Mouse (Mus musculus) ES-E14 (cell line): Measurements from ENCODE around the gene Eif5a. TPM values are rescaled to one million over a fixed set of nuclear protein-coding genes. Genes with fewer than 3 reads are reported as not detected.
A peak's percentile ranks its signal among the peaks of the same experiment; 100 is the strongest.
"Not testable (repeated sequence)": the region's sequence is repeated elsewhere in the genome, so short reads cannot be mapped to it uniquely, and the experiment has no call there.

Source experiments
- DNase-seq: peaks from one replicate; pipeline ENCODE4 v3.0.0-alpha.2; 2013; ENCODE audit warnings: low read depth, low spot score
- H3K27ac ChIP-seq: 2 replicates; pipeline ENCODE4 v1.5.1; 2012; ENCODE audit warnings: low read depth, mild to moderate bottlenecking, low read length, moderate library complexity, mixed read lengths; ENCODE audit not compliant: poor library complexity, insufficient read depth, severe bottlenecking
- H3K36me3 ChIP-seq: 2 replicates; pipeline ENCODE4 v1.6.1; 2012; ENCODE audit warnings: mild to moderate bottlenecking, low read length, moderate library complexity, mixed read lengths; ENCODE audit not compliant: control insufficient read depth, poor library complexity, insufficient read depth, severe bottlenecking
- H3K4me1 ChIP-seq, 2 experiments: fragments of 150-350 bp in 1 of 2; sonication (generic) in 1 of 2; 2 replicates each; pipeline ENCODE4 v1.6.1; 2012; ENCODE audit warnings: low read length in 2 of 2, mild to moderate bottlenecking in 1 of 2, mixed read lengths in 1 of 2; ENCODE audit not compliant: control insufficient read depth in 2 of 2, insufficient read depth in 2 of 2, poor library complexity in 1 of 2
- H3K4me3 ChIP-seq, 2 experiments: fragments of 150-350 bp in 1 of 2; sonication (generic) in 1 of 2; 2 replicates each; pipeline ENCODE4 v1.5.1; 2012; ENCODE audit warnings: low read length in 2 of 2, low read depth in 1 of 2, mild to moderate bottlenecking in 1 of 2, mixed read lengths in 1 of 2; ENCODE audit not compliant: insufficient read depth in 1 of 2, poor library complexity in 1 of 2, severe bottlenecking in 1 of 2
- H3K9ac ChIP-seq: 2 replicates; pipeline ENCODE4 v1.6.1; 2012; ENCODE audit warnings: low read depth, mild to moderate bottlenecking, low read length, mixed read lengths; ENCODE audit not compliant: poor library complexity, insufficient read depth, severe bottlenecking
- H3K9me3 ChIP-seq: fragments of 150-350 bp; sonication (generic); 2 replicates; pipeline ENCODE4 v1.6.1; 2012; ENCODE audit warnings: low read depth, mild to moderate bottlenecking, low read length; ENCODE audit not compliant: control insufficient read depth, insufficient read depth
- CHD2 ChIP-seq: IDR thresholded peaks from 2 replicates; pipeline ENCODE4 v1.6.1; 2014; ENCODE audit warnings: mild to moderate bottlenecking, low read depth, low read length, inconsistent platforms
- HCFC1 ChIP-seq: IDR thresholded peaks from 2 replicates; pipeline ENCODE4 v1.6.1; 2012; ENCODE audit warnings: low read length, inconsistent platforms, borderline replicate concordance; ENCODE audit not compliant: insufficient read depth
- MAFK ChIP-seq: IDR thresholded peaks from 2 replicates; pipeline ENCODE4 v1.6.1; 2014; ENCODE audit warnings: mild to moderate bottlenecking, low read depth, low read length, inconsistent platforms; ENCODE audit not compliant: insufficient read depth
- ZC3H11A ChIP-seq: IDR thresholded peaks from 2 replicates; pipeline ENCODE4 v1.6.1; 2012; ENCODE audit warnings: low read depth, mild to moderate bottlenecking, inconsistent platforms, low read length, borderline replicate concordance
- ZNF384 ChIP-seq: IDR thresholded peaks from 2 replicates; pipeline ENCODE4 v1.6.1; 2012; ENCODE audit warnings: low read depth, low read length, inconsistent platforms
- in situ Hi-C, 2 experiments: fragments of 600-800 bp; cut with MboI; formaldehyde crosslinking; loops; one replicate each; pipeline ENCODE4 v1.15.1; 2025; ENCODE audit warnings: low sequenced_read_pairs in 2 of 2, inconsistent platforms in 1 of 2; ENCODE audit not compliant: unreplicated experiment in 2 of 2
- total RNA-seq: library from RNA; depleted of rRNA; stranded (reverse); fragments of 300-350 nt; gene quantifications from 2 replicates; pipeline ENCODE4 v1.2.3, GENCODE M21; 2012

The Eif5a gene
- total RNA-seq, 1 experiment, result 926 TPM

DNA sequence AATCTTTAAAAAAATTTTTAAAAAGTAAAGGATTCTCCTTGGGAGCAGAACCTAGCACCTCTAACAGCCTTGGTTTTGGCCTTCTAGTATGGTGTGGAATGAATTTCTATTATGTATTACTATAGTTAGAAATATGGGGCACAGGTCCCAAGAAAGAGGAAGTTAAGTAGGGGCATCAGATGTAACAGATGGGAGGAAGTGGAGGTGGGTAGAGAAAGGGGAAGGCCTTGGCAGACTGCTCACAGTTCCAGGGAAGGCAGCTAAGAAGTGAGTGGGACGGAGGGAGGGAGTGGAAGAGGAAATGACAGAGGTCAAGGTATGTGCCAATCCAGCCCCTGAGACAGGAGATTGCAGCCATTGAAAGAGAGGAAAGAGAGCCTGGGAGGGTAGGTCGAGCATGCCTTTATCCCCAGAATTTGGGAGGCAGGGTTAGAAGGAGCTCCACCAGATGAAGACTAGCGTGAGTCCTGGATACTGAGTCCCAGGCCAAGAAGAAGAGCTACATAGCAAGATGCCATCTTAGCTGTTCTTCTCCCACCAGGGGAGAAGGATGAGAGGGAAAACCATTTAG is 9.3 kb upstream of the Eif5a start:
- Histone ChIP-seq H3K27ac (no peak overlapping the region), H3K4me1 (no peaks in the 10 kb centered on the region; a peak in 2 of 4 replicates), H3K9ac (no peak overlapping the region), H3K36me3 (no peaks in the 10 kb centered on the region), H3K4me3 (no peak overlapping the region), H3K9me3 (no peaks in the 10 kb centered on the region)
- in situ Hi-C loops, result loop anchor here in 1 of 2 experiments (10.0 kb wide), 1 partner anchor 284 kb away; the partner anchor contains the start of gene Slc16a11
- no peak for TF ChIP-seq ZC3H11A
- TF ChIP-seq MAFK, result no peak
- no peak for TF ChIP-seq ZNF384
- no peak for TF ChIP-seq CHD2
- no peak for TF ChIP-seq HCFC1
- no peak for DNase-seq

DNA sequence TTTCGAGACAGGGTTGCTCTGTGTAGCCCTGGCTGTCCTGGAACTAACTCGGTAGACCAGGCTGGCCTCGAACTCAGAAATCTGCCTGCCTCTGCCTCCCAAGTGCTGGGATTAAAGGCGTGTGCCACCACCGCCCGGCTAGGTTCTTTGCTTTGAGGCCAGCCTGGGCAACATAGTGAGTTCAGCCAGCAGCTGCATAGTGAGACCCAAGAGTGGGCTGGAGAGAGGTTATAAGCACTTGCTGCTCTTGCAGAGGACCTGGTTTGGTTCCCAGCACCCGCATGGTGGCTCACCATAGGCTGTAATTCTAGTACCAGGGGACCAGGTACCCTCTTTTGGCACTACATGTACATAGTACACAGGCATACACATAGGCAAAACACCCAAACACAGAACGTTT is 8.4 kb upstream of the Eif5a start:
- H3K9ac ChIP-seq, H3K4me3 ChIP-seq, H3K9me3 ChIP-seq, H3K27ac ChIP-seq, H3K4me1 ChIP-seq, DNase-seq, H3K36me3 ChIP-seq: not testable (repeated sequence)
- in situ Hi-C loops, result loop anchor here in 1 of 2 experiments (10.0 kb wide), 1 partner anchor 285 kb away; the partner anchor contains the start of gene Slc16a11

GRCm38 (mm10) chr11:69929712-69930111 is 8.0 kb upstream of the Eif5a start:
- in situ Hi-C loops, result loop anchor here in 1 of 2 experiments (10.0 kb wide), 1 partner anchor 285 kb away; the partner anchor contains the start of gene Slc16a11
- TF ChIP-seq ZC3H11A (no peak), MAFK (no peak), CHD2 (no peak), HCFC1 (no peak), ZNF384 (no peak)
- no peak overlapping the region for H3K27ac ChIP-seq

DNA sequence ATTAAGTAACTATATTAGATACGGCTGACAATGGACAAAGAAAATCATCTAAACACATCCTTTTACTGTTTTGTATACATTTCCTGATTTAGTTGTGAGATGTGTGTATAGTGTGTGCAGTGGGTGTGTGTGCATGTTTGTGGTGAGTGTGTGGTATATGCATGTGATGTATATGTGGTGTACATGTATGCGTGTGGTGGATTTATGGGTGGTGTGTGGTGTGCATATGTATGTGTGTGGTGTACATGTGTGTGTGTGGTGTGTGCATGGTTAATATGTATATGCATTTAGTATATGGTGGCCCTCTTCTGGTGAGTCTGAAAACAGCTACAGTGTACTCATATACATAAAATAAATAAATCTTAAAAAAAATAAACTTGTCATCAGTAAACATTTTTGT is 5.7 kb upstream of the Eif5a start:
- H3K36me3 ChIP-seq, result no peaks in the 10 kb centered on the region
- no peak for TF ChIP-seq HCFC1
- no peak for TF ChIP-seq MAFK
- no peak for TF ChIP-seq ZNF384
- TF ChIP-seq CHD2, result no peak
- no peak for TF ChIP-seq ZC3H11A
- no peak overlapping the region for H3K4me3 ChIP-seq
- H3K27ac ChIP-seq, result no peak overlapping the region
- no peaks in the 10 kb centered on the region for H3K9me3 ChIP-seq
- in situ Hi-C loops, result no loop called here
- DNase-seq, result no peak
- H3K4me1 ChIP-seq, result no peaks in the 10 kb centered on the region
- no peak overlapping the region for H3K9ac ChIP-seq

More at GRCm38 (mm10) chr11:69929712-69930111, 8.0 kb upstream of the Eif5a start:
- Histone ChIP-seq H3K4me1 (no peaks in the 10 kb centered on the region), H3K9ac (no peak overlapping the region), H3K4me3 (no peak overlapping the region), H3K9me3 (no peaks in the 10 kb centered on the region), H3K36me3 (no peaks in the 10 kb centered on the region)
- DNase-seq, result no peak

- peak overlapping the region; percentile 46; the same call in 1 of the 2 replicates for H3K9ac ChIP-seq
- peaks cover 0 to 7% of the 10 kb centered on the region in 2 experiments; a peak in 1 of 4 replicates for H3K4me1 ChIP-seq
- no peak for DNase-seq
- no peaks in the 10 kb centered on the region for H3K9me3 ChIP-seq
- in situ Hi-C loops, result no loop called here
- peaks cover 24% of the 10 kb centered on the region for H3K36me3 ChIP-seq
- TF ChIP-seq MAFK (no peak; the same call in 1 of the 2 replicates), ZC3H11A (no peak)
- peak overlapping the region in 1 of 2 experiments; percentile 72; a peak in 2 of 4 replicates for H3K4me3 ChIP-seq
- peak overlapping the region; percentile 93; the same call in 1 of the 2 replicates for H3K27ac ChIP-seq
Measured at GRCm38 (mm10) chr11:69922796-69923195, 1.0 kb upstream of the Eif5a start.
